Mouse (Mus musculus): ENCODE data around the gene AI661453. TPM values are rescaled to one million over a fixed set of nuclear protein-coding genes. Genes with fewer than 3 reads are reported as not detected.

Gene AI661453
- total and polyA plus RNA-seq, 3 experiments: not detected

GRCm38 (mm10) chr17:47468466-47468865, 32.1 kb downstream of the AI661453 start:
- no peaks in the 10 kb centered on the region for H3K36me3 ChIP-seq (ENCODE audit: control insufficient read depth in 1 of 2, insufficient read depth in 2 of 2, low read length in 2 of 2)
- no peaks in the 10 kb centered on the region for H3K9me3 ChIP-seq (replicated peaks; ENCODE audit: insufficient read depth, low read length)
- no peaks in the 10 kb centered on the region for H3K79me2 ChIP-seq (ENCODE audit: control insufficient read depth, insufficient read depth, low read length, poor library complexity)
- TF ChIP-seq ELF1 (IDR thresholded peaks at IDR 0.05; ENCODE audit: low read depth, low read length) (no peak), MYC (IDR thresholded peaks at IDR 0.05; ENCODE audit: low read depth, low read length) (no peak), GATA1 (IDR thresholded peaks at IDR 0.05; ENCODE audit: low read depth, low read length) (no peak), MAX (IDR thresholded peaks at IDR 0.05; ENCODE audit: low read length) (no peak), ETS1 (IDR thresholded peaks at IDR 0.05; ENCODE audit: low read depth, low read length) (no peak), TBP (IDR thresholded peaks at IDR 0.05; ENCODE audit: low read depth, low read length) (no peak), USF2 (IDR thresholded peaks at IDR 0.05; ENCODE audit: borderline replicate concordance in 1 of 2, insufficient read depth in 1 of 2, low read depth in 1 of 2, low read length in 2 of 2) (no peak), HCFC1 (IDR thresholded peaks at IDR 0.05; ENCODE audit: low read depth, low read length) (no peak)
- H3K9ac ChIP-seq (ENCODE audit: control insufficient read depth, low read depth, low read length, poor library complexity, severe bottlenecking): no peak overlapping the region
- peaks cover 3 to 5% of the 10 kb centered on the region in 2 experiments; a peak in 3 of 4 replicates for H3K27me3 ChIP-seq (ENCODE audit: control insufficient read depth in 1 of 2, insufficient read depth in 2 of 2, low read length in 2 of 2)
- no peaks in the 10 kb centered on the region; a peak in 1 of 4 replicates for H3K4me1 ChIP-seq (ENCODE audit: control insufficient read depth in 1 of 2, insufficient read depth in 2 of 2, low read length in 2 of 2)
- no peak overlapping the region for H3K4me3 ChIP-seq (ENCODE audit: control insufficient read depth in 1 of 2, insufficient read depth in 1 of 2, low read depth in 2 of 2, low read length in 2 of 2)
- H3K27ac ChIP-seq (ENCODE audit: control insufficient read depth, low read depth, low read length): no peak overlapping the region
- no peak for DNase-seq (ENCODE audit: low read depth, low spot score)

- no peak overlapping the region for H3K4me3 ChIP-seq (ENCODE audit: control insufficient read depth in 1 of 2, insufficient read depth in 1 of 2, low read depth in 2 of 2, low read length in 2 of 2)
- peaks cover 3 to 5% of the 10 kb centered on the region in 2 experiments; a peak in 3 of 4 replicates for H3K27me3 ChIP-seq (ENCODE audit: control insufficient read depth in 1 of 2, insufficient read depth in 2 of 2, low read length in 2 of 2)
- H3K36me3 ChIP-seq (ENCODE audit: control insufficient read depth in 1 of 2, insufficient read depth in 2 of 2, low read length in 2 of 2): no peaks in the 10 kb centered on the region
- H3K9ac ChIP-seq (ENCODE audit: control insufficient read depth, low read depth, low read length, poor library complexity, severe bottlenecking): no peak overlapping the region
- H3K9me3 ChIP-seq (replicated peaks; ENCODE audit: insufficient read depth, low read length): no peaks in the 10 kb centered on the region
- H3K27ac ChIP-seq (ENCODE audit: control insufficient read depth, low read depth, low read length): no peak overlapping the region
- no peak for DNase-seq (ENCODE audit: low read depth, low spot score)
- TF ChIP-seq MAFK (IDR thresholded peaks at IDR 0.05; ENCODE audit: borderline replicate concordance, low read depth, low read length): no peak
- no peak for TF ChIP-seq POLR2A (IDR thresholded peaks at IDR 0.05; ENCODE audit: control insufficient read depth in 1 of 2, insufficient read depth in 1 of 2, low read depth in 1 of 2, low read length in 2 of 2, poor library complexity in 1 of 2)
- TF ChIP-seq MYC (IDR thresholded peaks at IDR 0.05; ENCODE audit: low read depth, low read length): no peak
- no peak for TF ChIP-seq RCOR1 (IDR thresholded peaks at IDR 0.05; ENCODE audit: low read depth, low read length)
- TF ChIP-seq EP300 (IDR thresholded peaks at IDR 0.05; ENCODE audit: low read depth in 1 of 2, low read length in 2 of 2): no peak
- no peaks in the 10 kb centered on the region for H3K79me2 ChIP-seq (ENCODE audit: control insufficient read depth, insufficient read depth, low read length, poor library complexity)
- no peaks in the 10 kb centered on the region; a peak in 1 of 4 replicates for H3K4me1 ChIP-seq (ENCODE audit: control insufficient read depth in 1 of 2, insufficient read depth in 2 of 2, low read length in 2 of 2)
Measured at GRCm38 (mm10) chr17:47469642-47470041, 33.2 kb downstream of the AI661453 start.

GRCm38 (mm10) chr17:47470121-47470520, 33.7 kb downstream of the AI661453 start:
- Histone ChIP-seq H3K9me3 (replicated peaks; ENCODE audit: insufficient read depth, low read length) (no peaks in the 10 kb centered on the region), H3K4me1 (ENCODE audit: control insufficient read depth in 1 of 2, insufficient read depth in 2 of 2, low read length in 2 of 2) (no peaks in the 10 kb centered on the region; a peak in 1 of 4 replicates), H3K27ac (ENCODE audit: control insufficient read depth, low read depth, low read length) (no peak overlapping the region), H3K9ac (ENCODE audit: control insufficient read depth, low read depth, low read length, poor library complexity, severe bottlenecking) (no peak overlapping the region), H3K36me3 (ENCODE audit: control insufficient read depth in 1 of 2, insufficient read depth in 2 of 2, low read length in 2 of 2) (no peaks in the 10 kb centered on the region), H3K79me2 (ENCODE audit: control insufficient read depth, insufficient read depth, low read length, poor library complexity) (no peaks in the 10 kb centered on the region), H3K27me3 (ENCODE audit: control insufficient read depth in 1 of 2, insufficient read depth in 2 of 2, low read length in 2 of 2) (peaks cover 3 to 5% of the 10 kb centered on the region in 2 experiments; a peak in 3 of 4 replicates), H3K4me3 (ENCODE audit: control insufficient read depth in 1 of 2, insufficient read depth in 1 of 2, low read depth in 2 of 2, low read length in 2 of 2) (no peak overlapping the region)
- no peak for DNase-seq (ENCODE audit: low read depth, low spot score)
- TF ChIP-seq ZMIZ1 (IDR thresholded peaks at IDR 0.05; ENCODE audit: low read depth, low read length) (no peak), RCOR1 (IDR thresholded peaks at IDR 0.05; ENCODE audit: low read depth, low read length) (no peak), MYB (IDR thresholded peaks at IDR 0.05; ENCODE audit: low read depth, low read length) (no peak), POLR2AphosphoS5 (IDR thresholded peaks at IDR 0.05; ENCODE audit: borderline replicate concordance, low read depth, low read length) (no peak), USF1 (IDR thresholded peaks at IDR 0.05; ENCODE audit: low read depth, low read length) (no peak), ZKSCAN1 (IDR thresholded peaks at IDR 0.05; ENCODE audit: low read depth, low read length) (no peak), ETS1 (IDR thresholded peaks at IDR 0.05; ENCODE audit: low read depth, low read length) (no peak), TBP (IDR thresholded peaks at IDR 0.05; ENCODE audit: low read depth, low read length) (no peak), GATA1 (IDR thresholded peaks at IDR 0.05; ENCODE audit: low read depth, low read length) (no peak), UBTF (IDR thresholded peaks at IDR 0.05; ENCODE audit: borderline replicate concordance, insufficient read depth, low read depth, low read length) (no peak), HCFC1 (IDR thresholded peaks at IDR 0.05; ENCODE audit: low read depth, low read length) (no peak)
